Mouse (Mus musculus): Measurements from ENCODE around the gene Gm4553. TPM values are rescaled to one million over a fixed set of nuclear protein-coding genes. Genes with fewer than 3 reads are reported as not detected.
"Not testable (repeated sequence)": the region's sequence is repeated elsewhere in the genome, so short reads cannot be mapped to it uniquely, and the experiment has no call there.

The Gm4553 gene
- polyA plus RNA-seq, 1 experiment = not detected

DNA sequence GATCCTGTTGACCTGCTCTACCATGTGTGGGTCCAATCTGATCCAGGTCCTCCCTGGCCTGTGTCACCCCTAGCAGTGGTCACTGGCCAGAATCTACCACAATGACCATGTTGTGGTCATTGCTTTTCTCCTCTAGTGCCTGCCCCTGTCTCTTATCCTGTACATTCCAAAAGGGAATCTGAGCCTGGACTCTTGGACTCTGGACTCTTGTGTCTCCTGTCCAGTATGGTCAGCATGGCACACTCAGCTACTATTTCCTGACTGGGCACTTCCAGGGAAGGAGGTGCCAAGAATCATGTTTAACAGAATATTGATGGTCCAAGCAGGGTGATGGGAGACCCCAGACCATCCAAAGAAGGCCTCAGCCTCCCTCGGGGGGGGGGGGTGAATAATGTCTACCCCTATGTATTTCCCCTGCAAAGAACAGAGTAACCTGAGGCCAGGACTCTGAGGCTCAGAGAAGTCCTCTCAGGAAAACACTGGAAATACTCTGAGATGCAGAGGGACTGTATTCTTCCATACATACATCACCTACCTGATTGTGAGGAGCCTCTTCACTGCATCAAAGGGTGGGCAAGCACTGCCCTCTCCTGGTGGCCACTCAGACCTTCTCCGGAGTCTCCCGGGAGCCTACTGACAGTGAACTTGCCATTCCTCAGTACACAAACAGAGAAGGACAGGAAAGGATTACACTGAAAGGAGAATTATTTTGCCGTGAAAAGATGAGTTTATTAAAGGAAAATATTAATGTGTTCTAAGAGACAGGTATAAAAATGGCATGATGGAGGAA lies 31.1 kb downstream of the Gm4553 start:
- Histone ChIP-seq H3K4me1 (ENCODE audit: control insufficient read depth, insufficient read depth, low read length) (no peaks in the 10 kb centered on the region), H3K4me3 (ENCODE audit: insufficient read depth, low read length) (no peak overlapping the region), H3K27ac (ENCODE audit: insufficient read depth, low read depth, low read length) (no peak overlapping the region)
- TF ChIP-seq CTCF (IDR thresholded peaks at IDR 0.05; ENCODE audit: low read depth, low read length) = no peak

- Histone ChIP-seq H3K27ac (ENCODE audit: insufficient read depth, low read depth, low read length) (no peak overlapping the region), H3K4me3 (ENCODE audit: insufficient read depth, low read length) (no peak overlapping the region), H3K4me1 (ENCODE audit: control insufficient read depth, insufficient read depth, low read length) (no peaks in the 10 kb centered on the region)
- TF ChIP-seq CTCF (IDR thresholded peaks at IDR 0.05; ENCODE audit: low read depth, low read length) = no peak
- TF ChIP-seq POLR2A (IDR thresholded peaks at IDR 0.05; ENCODE audit: borderline replicate concordance, low read depth, low read length) = no peak
These were observed 36.7 kb downstream of the Gm4553 start for GRCm38 (mm10) chr7:142128843-142129242.

- not testable (repeated sequence) for H3K27ac ChIP-seq (ENCODE audit: insufficient read depth, low read depth, low read length); H3K4me3 ChIP-seq (ENCODE audit: insufficient read depth, low read length); H3K4me1 ChIP-seq (ENCODE audit: control insufficient read depth, insufficient read depth, low read length)
These were observed 44.9 kb downstream of the Gm4553 start, which contains the start of gene Gm45618 for GRCm38 (mm10) chr7:142120629-142121028. Gene Gm45618, minus strand, starts transcription at chr7:142120729.

- TF ChIP-seq CTCF (IDR thresholded peaks at IDR 0.05; ENCODE audit: low read depth, low read length) = peak; percentile 43
- no peak for TF ChIP-seq POLR2A (IDR thresholded peaks at IDR 0.05; ENCODE audit: borderline replicate concordance, low read depth, low read length)
- H3K27ac ChIP-seq (ENCODE audit: insufficient read depth, low read depth, low read length) = no peak overlapping the region
- no peaks in the 10 kb centered on the region for H3K4me1 ChIP-seq (ENCODE audit: control insufficient read depth, insufficient read depth, low read length)
- H3K4me3 ChIP-seq (ENCODE audit: insufficient read depth, low read length) = no peak overlapping the region
These were observed 45.9 kb downstream of the Gm4553 start for GRCm38 (mm10) chr7:142119632-142120031.

Other genes starting within 250 kb of the Gm4553 start
- 37.2 and 39.1 TPM in 2 replicates for gene Tollip, start 247.2 kb downstream of the Gm4553 start, polyA plus RNA-seq (2012; ENCODE audit: insufficient read depth, insufficient read length, missing spikeins)
- not detected in 2 replicates for gene Brsk2, start 216.0 kb downstream of the Gm4553 start, polyA plus RNA-seq (2012; ENCODE audit: insufficient read depth, insufficient read length, missing spikeins)
- 29.5 and 37.0 TPM in 2 replicates for gene Mob2, start 104.7 kb downstream of the Gm4553 start, polyA plus RNA-seq (2012; ENCODE audit: insufficient read depth, insufficient read length, missing spikeins)
- 0.27 and 0.46 TPM in 2 replicates for gene Dusp8, start 69.9 kb downstream of the Gm4553 start, polyA plus RNA-seq (2012; ENCODE audit: insufficient read depth, insufficient read length, missing spikeins)
- gene Gm45618, start 45.0 kb downstream of the Gm4553 start, polyA plus RNA-seq (2012; ENCODE audit: insufficient read depth, insufficient read length, missing spikeins) = not detected in 2 replicates
- not detected in 2 replicates for gene Gm39115, start 29.7 kb downstream of the Gm4553 start, polyA plus RNA-seq (2012; ENCODE audit: insufficient read depth, insufficient read length, missing spikeins)
- not detected in 2 replicates for gene Gm45337, start 21.1 kb downstream of the Gm4553 start, polyA plus RNA-seq (2012; ENCODE audit: insufficient read depth, insufficient read length, missing spikeins)
- not detected in 2 replicates for gene Gm29735, start 8.6 kb downstream of the Gm4553 start, polyA plus RNA-seq (2012; ENCODE audit: insufficient read depth, insufficient read length, missing spikeins)
- not detected in 2 replicates for gene Krtap5-2, start 10.3 kb upstream of the Gm4553 start, polyA plus RNA-seq (2012; ENCODE audit: insufficient read depth, insufficient read length, missing spikeins)
- not detected in 2 replicates for gene Gm10153, start 24.6 kb upstream of the Gm4553 start, polyA plus RNA-seq (2012; ENCODE audit: insufficient read depth, insufficient read length, missing spikeins)
- gene Krtap5-3, start 35.6 kb upstream of the Gm4553 start, polyA plus RNA-seq (2012; ENCODE audit: insufficient read depth, insufficient read length, missing spikeins) = not detected in 2 replicates
- not detected in 2 replicates for gene Gm7579, start 46.1 kb upstream of the Gm4553 start, polyA plus RNA-seq (2012; ENCODE audit: insufficient read depth, insufficient read length, missing spikeins)
- not detected in 2 replicates for gene Krtap5-5, start 64.2 kb upstream of the Gm4553 start, polyA plus RNA-seq (2012; ENCODE audit: insufficient read depth, insufficient read length, missing spikeins)
- gene Gm40460, start 75.3 kb upstream of the Gm4553 start, polyA plus RNA-seq (2012; ENCODE audit: insufficient read depth, insufficient read length, missing spikeins) = not detected in 2 replicates
- not detected in 2 replicates for gene Gm2431, start 92.6 kb upstream of the Gm4553 start, polyA plus RNA-seq (2012; ENCODE audit: insufficient read depth, insufficient read length, missing spikeins)
- gene Gm4559, start 108.6 kb upstream of the Gm4553 start, polyA plus RNA-seq (2012; ENCODE audit: insufficient read depth, insufficient read length, missing spikeins) = not detected in 2 replicates
- gene Krtap5-1, start 131.4 kb upstream of the Gm4553 start, polyA plus RNA-seq (2012; ENCODE audit: insufficient read depth, insufficient read length, missing spikeins) = not detected in 2 replicates
- gene Krtap5-4, start 137.8 kb upstream of the Gm4553 start, polyA plus RNA-seq (2012; ENCODE audit: insufficient read depth, insufficient read length, missing spikeins) = not detected in 2 replicates
- 0.59 TPM in 1 of 2 replicates, not detected in the other for gene Ifitm10, start 208.0 kb upstream of the Gm4553 start, polyA plus RNA-seq (2012; ENCODE audit: insufficient read depth, insufficient read length, missing spikeins)
- 1.1 TPM in 1 of 2 replicates, not detected in the other for gene Gm49369, start 216.9 kb upstream of the Gm4553 start, polyA plus RNA-seq (2012; ENCODE audit: insufficient read depth, insufficient read length, missing spikeins)
- 2,800 and 3,060 TPM in 2 replicates for gene Ctsd, start 222.3 kb upstream of the Gm4553 start, polyA plus RNA-seq (2012; ENCODE audit: insufficient read depth, insufficient read length, missing spikeins)